Mouse (Mus musculus): ENCODE data around the gene Gpsm1. TPM values are rescaled to one million over a fixed set of nuclear protein-coding genes. Genes with fewer than 3 reads are reported as not detected.

The Gpsm1 gene
- polyA plus RNA-seq, 1 experiment from 2014 or later, result 52.1 TPM

DNA sequence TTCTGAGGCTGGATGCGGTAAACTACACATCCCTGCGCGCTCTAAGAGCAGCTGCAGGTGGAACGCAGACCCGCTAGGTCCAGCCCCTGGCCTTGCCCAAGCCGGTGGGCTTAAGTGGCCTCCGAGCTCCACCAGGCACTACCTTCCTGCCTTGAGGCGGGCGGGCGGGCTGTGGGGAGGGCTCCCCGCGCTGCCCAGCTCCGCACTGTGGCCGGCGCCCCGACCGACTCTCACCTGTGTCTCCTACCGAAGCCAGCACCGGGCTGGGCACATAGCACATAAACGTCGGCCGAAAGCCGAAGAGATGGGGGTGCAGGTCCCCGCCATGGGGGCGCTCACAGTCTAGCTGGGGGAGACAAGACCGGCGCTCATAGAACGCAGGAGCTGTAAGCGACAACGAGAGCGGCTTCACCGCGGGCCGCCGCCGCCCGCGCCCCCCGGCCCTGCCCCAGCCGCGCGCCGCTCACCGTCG is 73.4 kb downstream of the Gpsm1 start:
- H3K27ac ChIP-seq (replicated peaks), result peak overlapping the region; percentile 67
- WGBS, result 2% methylated on average over 44 of the region's 45 CpGs
- H3K4me3 ChIP-seq (replicated peaks), result peak overlapping the region; percentile 93
- H3K4me2 ChIP-seq (replicated peaks), result peak overlapping the region; percentile 94
- H3K27me3 ChIP-seq, result no peaks in the 10 kb centered on the region
- peak; percentile 20; the same call in 1 of the 2 replicates for ATAC-seq (ENCODE audit: insufficient number of reproducible peaks, low FRiP score, low TSS enrichment, low read depth)
- H3K4me1 ChIP-seq, result peaks cover 22% of the 10 kb centered on the region
- H3K36me3 ChIP-seq, result peaks cover 76% of the 10 kb centered on the region
- no peaks in the 10 kb centered on the region for H3K9me3 ChIP-seq (replicated peaks)
- peak overlapping the region; percentile 80 for H3K9ac ChIP-seq

DNA sequence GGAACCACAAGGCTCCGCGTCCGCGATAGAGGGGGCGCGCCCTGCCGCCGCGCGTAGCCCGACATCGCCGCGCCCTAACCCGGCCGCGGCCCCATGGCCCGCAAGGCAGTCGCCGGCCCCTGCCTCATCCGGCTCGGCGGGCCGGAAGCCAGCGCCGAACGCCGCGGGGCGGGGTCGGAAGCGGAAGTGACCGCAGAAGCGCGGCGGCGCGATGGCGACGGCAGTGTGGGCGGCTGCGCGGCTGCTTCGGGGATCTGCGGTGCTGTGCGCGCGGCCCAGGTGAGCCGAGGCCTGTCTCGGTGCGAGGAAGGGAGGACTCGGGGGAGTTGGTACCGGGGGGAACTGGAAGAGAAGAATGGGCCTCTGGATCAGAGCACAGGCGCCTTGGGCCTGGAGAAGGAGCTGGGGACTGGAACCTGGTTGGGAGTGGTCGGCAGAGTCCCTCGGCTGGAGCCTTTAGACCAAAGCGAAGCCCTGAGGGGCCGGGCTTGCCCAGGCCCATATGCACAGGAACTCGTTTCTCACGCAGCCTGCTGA is 73.9 kb downstream of the Gpsm1 start, which contains the start of the genes Entr1 and Pmpca:
TSS of gene Entr1 (minus strand) at position 163 of the 537 bp plus-strand sequence.
TSS of gene Pmpca (plus strand) at position 186 of the 537 bp plus-strand sequence.
- no peaks in the 10 kb centered on the region for H3K9me3 ChIP-seq (replicated peaks)
- under 1% methylated on average over 53 of the region's 60 CpGs for WGBS
- H3K27me3 ChIP-seq, result no peaks in the 10 kb centered on the region
- H3K4me3 ChIP-seq (replicated peaks), result peak within 1 kb of the TSS; percentile 93
- H3K36me3 ChIP-seq, result peaks cover 76% of the 10 kb centered on the region
- H3K27ac ChIP-seq (replicated peaks), result peak within 1 kb of the TSS; percentile 67
- H3K4me1 ChIP-seq, result peaks cover 22% of the 10 kb centered on the region
- ATAC-seq (ENCODE audit: insufficient number of reproducible peaks, low FRiP score, low TSS enrichment, low read depth), result peak; percentile 88
- peak within 1 kb of the TSS; percentile 94 for H3K4me2 ChIP-seq (replicated peaks)
- peak within 1 kb of the TSS; percentile 80 for H3K9ac ChIP-seq

DNA sequence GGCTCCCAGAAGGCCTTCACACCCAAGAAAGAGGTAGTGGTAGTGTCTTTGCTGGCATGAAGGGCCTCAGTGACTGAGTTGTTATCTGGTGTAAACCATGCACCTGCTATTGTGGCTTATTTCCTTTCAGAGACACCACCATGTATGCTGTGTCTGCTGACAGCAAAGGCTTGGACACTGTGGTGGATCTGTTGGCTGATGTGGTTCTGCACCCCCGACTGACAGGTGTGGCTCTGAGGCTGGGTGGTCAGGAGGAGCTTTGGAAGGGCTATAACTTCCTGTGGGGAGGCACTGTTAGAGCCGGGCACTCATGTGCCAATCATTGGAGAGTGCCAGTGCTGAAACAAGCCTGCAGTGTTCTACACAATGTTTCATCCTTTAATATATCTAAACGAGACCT is 75.6 kb downstream of the Gpsm1 start:
- no peak overlapping the region for H3K4me3 ChIP-seq (replicated peaks)
- 82% methylated on average over 3 of the region's 3 CpGs for whole genome bisulfite sequencing
- no peak overlapping the region for H3K9ac ChIP-seq
- no peaks in the 10 kb centered on the region for H3K27me3 ChIP-seq
- ATAC-seq (ENCODE audit: insufficient number of reproducible peaks, low FRiP score, low TSS enrichment, low read depth), result no peak
- H3K9me3 ChIP-seq (replicated peaks), result no peaks in the 10 kb centered on the region
- peaks cover 76% of the 10 kb centered on the region for H3K36me3 ChIP-seq
- H3K4me2 ChIP-seq (replicated peaks), result no peak overlapping the region
- no peak overlapping the region for H3K27ac ChIP-seq (replicated peaks)
- peaks cover 22% of the 10 kb centered on the region for H3K4me1 ChIP-seq

DNA sequence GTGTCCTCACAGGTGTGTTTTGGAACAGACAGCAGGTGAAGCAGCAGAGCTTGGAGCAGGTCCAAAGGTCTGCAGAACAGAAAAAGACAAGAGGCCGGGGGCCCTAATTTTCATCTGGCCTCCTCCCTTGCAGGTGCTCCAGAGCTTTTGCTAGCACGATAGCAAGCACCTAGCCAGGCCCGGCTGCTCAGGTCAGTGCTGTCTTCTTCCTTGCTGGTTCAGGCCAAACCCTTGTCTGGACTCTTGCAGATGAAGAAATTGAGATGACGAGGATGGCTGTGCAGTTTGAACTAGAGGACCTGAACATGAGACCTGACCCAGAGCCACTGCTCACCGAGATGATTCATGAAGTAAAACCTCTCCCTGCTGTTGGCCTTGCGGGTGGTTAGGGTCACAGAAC is 76.3 kb downstream of the Gpsm1 start:
- WGBS, result 93% methylated on average over 6 of the region's 6 CpGs

More for the DNA sequence above, 76.3 kb downstream of the Gpsm1 start:
- H3K4me1 ChIP-seq, result peaks cover 22% of the 10 kb centered on the region
- H3K9ac ChIP-seq, result no peak overlapping the region
- no peak overlapping the region for H3K4me2 ChIP-seq (replicated peaks)
- no peak overlapping the region for H3K27ac ChIP-seq (replicated peaks)
- H3K36me3 ChIP-seq, result peaks cover 76% of the 10 kb centered on the region
- H3K9me3 ChIP-seq (replicated peaks), result no peaks in the 10 kb centered on the region
- no peaks in the 10 kb centered on the region for H3K27me3 ChIP-seq
- no peak for ATAC-seq (ENCODE audit: insufficient number of reproducible peaks, low FRiP score, low TSS enrichment, low read depth)
- no peak overlapping the region for H3K4me3 ChIP-seq (replicated peaks)

Other genes with a start within 250 kb of the Gpsm1 start
- gene Nacc2, start 192.3 kb upstream of the Gpsm1 start, polyA plus RNA-seq (2015; fragmentation: Nextera tagmentation; extraction: Ambion mirVana), result 7.9 and 9.0 TPM in 2 replicates
- 1.3 and 1.8 TPM in 2 replicates for gene Lhx3, start 107.2 kb upstream of the Gpsm1 start, polyA plus RNA-seq (2015; fragmentation: Nextera tagmentation; extraction: Ambion mirVana)
- gene Qsox2, start 78.0 kb upstream of the Gpsm1 start, polyA plus RNA-seq (2015; fragmentation: Nextera tagmentation; extraction: Ambion mirVana), result 21.7 and 22.1 TPM in 2 replicates
- 0.70 and 1.1 TPM in 2 replicates for gene Ccdc187, start 21.0 kb upstream of the Gpsm1 start, polyA plus RNA-seq (2015; fragmentation: Nextera tagmentation; extraction: Ambion mirVana)
- 30.2 and 31.9 TPM in 2 replicates for gene Dnlz, start 36.6 kb downstream of the Gpsm1 start, polyA plus RNA-seq (2015; fragmentation: Nextera tagmentation; extraction: Ambion mirVana)
- 0.84 and 1.7 TPM in 2 replicates for gene Card9, start 45.4 kb downstream of the Gpsm1 start, polyA plus RNA-seq (2015; fragmentation: Nextera tagmentation; extraction: Ambion mirVana)
- 25.3 and 30.2 TPM in 2 replicates for gene Snapc4, start 65.1 kb downstream of the Gpsm1 start, polyA plus RNA-seq (2015; fragmentation: Nextera tagmentation; extraction: Ambion mirVana)
- gene Entr1, start 73.8 kb downstream of the Gpsm1 start, polyA plus RNA-seq (2015; fragmentation: Nextera tagmentation; extraction: Ambion mirVana), result 120 and 141 TPM in 2 replicates
- gene Pmpca, start 73.8 kb downstream of the Gpsm1 start, polyA plus RNA-seq (2015; fragmentation: Nextera tagmentation; extraction: Ambion mirVana), result 90.4 and 92.6 TPM in 2 replicates
- 23.2 and 25.1 TPM in 2 replicates for gene Inpp5e, start 93.7 kb downstream of the Gpsm1 start, polyA plus RNA-seq (2015; fragmentation: Nextera tagmentation; extraction: Ambion mirVana)
- 25.9 and 27.0 TPM in 2 replicates for gene Sec16a, start 129.7 kb downstream of the Gpsm1 start, polyA plus RNA-seq (2015; fragmentation: Nextera tagmentation; extraction: Ambion mirVana)
- 26.0 and 30.3 TPM in 2 replicates for gene Notch1, start 201.1 kb downstream of the Gpsm1 start, polyA plus RNA-seq (2015; fragmentation: Nextera tagmentation; extraction: Ambion mirVana)